Mouse (Mus musculus): ENCODE measurements around the gene Camk1d.
"Not testable (repeated sequence)": the region's sequence is repeated elsewhere in the genome, so short reads cannot be mapped to it uniquely, and the experiment has no call there.

Camk1d gene

DNA sequence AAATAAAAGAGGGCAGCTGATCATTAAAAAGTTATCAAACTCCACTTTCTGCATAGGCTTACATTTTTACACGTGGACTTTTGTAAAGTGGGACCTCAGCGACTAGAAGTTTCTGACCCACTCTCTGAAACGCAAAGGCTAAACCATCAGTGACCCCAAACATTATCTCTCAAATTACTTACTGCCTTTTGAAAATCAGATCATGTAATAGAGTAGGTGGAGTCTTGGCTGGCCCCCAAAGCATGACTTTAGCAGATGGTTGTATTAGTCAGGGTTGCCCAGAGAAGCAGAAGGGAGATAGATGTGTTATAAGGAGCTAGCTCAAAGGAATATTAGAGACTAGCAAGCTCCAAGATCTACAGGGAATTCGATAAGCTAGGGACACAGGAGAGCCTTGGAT, 103.8 kb downstream of the Camk1d start:
- peak in 1 of 2 experiments; percentile 59 for DNase-seq

DNA sequence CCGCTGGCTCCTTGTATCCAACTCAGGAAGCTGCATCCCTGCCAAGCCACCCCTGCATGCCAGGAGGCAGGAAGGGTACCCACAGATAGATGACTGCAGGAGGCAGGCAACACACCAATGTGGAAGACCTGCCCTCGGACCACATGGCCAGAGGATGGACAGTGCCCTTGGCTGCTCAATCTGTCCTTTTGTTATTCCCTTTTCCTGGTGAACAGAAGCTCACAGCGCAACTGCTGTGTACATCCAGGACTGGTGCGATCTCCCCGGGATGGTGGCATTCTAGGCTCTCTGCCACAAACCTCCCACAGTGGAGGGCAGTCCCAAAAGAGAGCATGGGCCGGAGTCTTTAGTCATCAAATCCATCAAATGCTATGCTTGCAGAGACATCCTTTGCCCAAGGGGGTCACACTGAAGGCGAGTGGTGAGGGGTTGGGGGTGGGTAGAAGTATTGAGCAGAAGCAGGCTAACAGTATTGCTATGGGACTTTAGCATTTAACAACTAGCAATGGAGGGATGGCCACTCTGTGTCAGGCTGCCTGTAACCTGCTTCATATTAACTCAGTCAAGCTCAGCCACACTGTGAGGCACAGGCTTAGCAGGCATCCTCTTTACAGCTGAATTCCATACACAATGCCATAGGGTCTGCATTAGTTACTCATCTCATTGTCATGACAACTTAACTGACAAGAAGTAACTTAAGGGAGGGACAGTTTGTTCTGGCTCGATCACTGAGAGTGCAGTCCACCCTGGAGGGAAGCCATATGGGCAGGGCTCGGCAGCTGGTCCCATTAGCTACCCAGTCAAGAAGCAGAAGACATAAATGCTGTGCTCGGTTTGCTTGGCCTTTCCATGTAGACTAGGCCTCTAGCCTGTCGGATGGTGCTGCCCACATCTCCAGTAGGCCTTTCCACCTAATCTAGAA, 106.1 kb downstream of the Camk1d start:
- peak; percentile 41 to 51 for DNase-seq

DNA sequence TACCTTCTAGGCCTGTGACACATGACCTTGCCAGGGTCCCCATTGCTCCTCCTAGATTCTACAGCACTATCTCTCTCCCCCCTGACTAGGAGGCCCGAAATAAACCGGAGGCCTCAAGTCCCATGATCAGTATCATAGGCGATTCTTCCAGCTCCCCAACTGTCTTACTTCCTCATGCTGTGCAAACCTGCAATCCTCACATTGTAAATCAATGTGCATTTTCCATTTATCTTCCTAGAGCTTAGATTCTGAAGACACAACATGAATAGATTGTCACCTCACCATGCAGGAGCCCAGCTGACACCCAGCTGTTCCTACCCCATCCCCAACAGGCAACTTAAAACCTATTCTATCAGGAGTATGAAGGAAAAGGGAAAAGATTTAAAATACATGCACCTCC, 108.5 kb downstream of the Camk1d start:
- DNase-seq, result no peak

DNA sequence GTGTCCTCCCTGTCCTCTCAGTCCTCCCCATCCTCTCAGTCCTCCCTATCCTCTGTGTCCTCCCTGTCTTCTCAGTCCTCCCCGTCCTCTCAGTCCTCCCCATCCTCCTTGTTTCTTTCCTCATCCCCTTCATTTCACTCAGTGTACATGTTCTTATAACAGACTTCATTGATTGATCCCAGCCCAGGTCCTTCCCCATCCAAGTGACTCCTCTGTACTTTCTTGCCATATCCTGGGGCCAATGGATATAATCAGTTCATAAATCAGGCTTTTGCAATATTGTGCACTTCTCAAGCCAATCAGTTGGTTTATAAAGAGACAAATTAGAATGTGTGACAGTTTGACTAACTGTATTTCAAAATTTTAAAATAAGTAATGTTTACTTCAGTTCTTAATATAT, 112.3 kb downstream of the Camk1d start:
- no peak for DNase-seq

DNA sequence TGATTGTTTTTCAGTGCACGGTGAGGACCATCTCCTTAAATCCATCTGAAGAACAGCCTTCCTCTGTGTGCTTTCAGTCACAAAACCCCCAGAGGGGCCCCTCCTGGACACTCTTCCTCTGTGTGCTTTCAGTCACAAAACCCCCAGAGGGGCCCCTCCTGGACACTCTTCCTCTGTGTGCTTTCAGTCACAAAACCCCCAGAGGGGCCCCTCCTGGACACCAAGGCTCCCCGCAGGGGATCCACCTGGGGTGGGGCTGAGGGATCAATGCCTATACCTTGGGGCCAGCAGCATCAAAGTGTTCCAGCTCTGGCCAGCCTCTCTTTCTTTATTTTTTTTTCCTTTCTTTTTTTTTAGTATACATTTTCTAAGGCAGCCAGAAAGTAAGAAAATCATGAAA, 113.1 kb downstream of the Camk1d start:
- not testable (repeated sequence) for DNase-seq

DNA sequence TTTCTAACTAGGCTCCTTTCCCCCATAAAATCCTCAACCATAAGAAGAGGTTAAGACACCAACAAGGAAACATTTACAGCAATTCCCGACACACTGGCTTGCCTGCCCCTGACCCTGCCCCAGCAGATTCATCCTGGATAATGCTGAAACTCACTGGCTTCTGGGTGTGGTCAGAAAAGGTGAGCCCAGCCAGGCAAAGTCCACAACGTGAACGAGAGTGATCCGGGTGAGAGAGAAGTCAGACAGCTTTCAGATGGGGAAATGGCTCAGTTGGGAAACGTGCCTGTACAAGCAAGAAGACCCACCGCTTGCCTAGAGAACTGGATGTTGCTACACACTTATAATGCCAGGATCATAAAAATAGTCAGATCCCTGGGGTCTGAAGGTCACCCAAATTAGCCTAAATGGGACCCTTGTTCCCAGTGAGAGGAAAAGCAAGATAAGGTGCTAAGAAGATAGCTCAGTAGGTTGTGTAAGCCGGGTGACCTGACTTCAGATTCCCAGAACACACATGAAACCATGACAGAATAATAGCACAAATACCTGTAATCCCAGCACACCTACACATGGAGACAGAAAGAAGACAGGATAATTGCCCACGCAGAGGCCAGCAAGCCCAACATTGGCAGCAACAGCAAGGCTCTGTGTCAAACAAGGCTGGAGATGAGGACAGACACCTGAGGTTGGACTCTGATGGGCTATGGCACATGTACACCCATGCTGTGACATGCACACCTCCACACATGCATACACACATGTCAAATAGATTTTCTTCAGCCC, 113.9 kb downstream of the Camk1d start:
- DNase-seq, result no peak

DNA sequence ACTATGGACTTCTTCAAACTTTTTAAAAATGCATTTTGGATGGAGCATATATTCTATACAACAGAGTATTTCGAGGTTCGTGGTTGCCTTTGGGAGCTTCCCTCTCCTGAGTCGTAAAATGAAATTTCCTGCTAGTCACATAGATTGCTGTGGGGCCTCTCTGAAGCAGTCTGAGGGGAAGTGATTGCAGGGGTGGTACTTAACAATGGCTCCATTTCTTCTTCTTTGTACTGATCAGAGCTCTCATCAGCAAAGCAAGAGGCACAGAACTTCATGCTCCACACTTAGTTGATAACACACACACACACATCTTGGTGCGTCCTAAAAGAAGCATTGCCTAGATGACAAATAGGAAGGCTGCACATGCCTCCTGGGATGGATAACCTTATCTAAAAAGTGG, 114.6 kb downstream of the Camk1d start:
- DNase-seq, result no peak

DNA sequence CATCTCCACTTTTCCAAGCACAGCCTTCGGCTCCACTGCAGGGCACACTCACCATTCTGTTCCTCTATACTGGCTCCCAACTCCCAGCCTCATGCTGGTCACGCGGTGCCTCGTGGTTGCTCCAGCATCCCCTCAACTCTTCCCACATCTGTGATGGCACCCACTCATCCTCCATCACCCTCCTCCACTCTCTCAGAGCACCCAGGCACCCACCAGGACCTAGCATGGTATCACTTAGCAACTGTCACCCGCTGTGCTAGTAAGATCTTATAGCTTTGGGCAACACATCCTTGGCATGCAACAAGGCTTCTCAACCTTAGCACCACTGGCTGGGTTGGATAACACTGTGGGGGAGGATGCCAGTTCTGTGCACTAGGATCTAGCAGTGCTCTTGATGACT, 115.8 kb downstream of the Camk1d start:
- DNase-seq, result no peak

DNA sequence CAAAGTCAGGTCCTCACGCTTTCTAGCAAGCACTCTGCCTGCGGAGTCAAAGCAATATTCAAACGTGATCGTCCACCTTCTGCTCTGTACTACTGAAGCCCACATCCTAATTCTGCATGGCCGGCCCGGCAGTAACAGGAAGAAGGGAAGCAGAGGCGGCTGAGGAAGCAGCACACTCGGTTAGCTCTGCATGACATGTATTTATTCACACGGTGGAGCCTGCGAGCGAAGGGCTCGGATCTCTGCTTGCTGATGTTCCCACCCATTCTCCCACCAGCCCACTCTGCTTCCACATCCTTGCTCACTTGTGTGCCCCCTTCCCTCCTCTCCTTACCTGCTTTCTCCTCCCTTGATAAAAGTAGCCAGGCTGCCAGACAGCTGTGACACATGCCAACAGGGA, 117.4 kb downstream of the Camk1d start:
- DNase-seq, result no peak

DNA sequence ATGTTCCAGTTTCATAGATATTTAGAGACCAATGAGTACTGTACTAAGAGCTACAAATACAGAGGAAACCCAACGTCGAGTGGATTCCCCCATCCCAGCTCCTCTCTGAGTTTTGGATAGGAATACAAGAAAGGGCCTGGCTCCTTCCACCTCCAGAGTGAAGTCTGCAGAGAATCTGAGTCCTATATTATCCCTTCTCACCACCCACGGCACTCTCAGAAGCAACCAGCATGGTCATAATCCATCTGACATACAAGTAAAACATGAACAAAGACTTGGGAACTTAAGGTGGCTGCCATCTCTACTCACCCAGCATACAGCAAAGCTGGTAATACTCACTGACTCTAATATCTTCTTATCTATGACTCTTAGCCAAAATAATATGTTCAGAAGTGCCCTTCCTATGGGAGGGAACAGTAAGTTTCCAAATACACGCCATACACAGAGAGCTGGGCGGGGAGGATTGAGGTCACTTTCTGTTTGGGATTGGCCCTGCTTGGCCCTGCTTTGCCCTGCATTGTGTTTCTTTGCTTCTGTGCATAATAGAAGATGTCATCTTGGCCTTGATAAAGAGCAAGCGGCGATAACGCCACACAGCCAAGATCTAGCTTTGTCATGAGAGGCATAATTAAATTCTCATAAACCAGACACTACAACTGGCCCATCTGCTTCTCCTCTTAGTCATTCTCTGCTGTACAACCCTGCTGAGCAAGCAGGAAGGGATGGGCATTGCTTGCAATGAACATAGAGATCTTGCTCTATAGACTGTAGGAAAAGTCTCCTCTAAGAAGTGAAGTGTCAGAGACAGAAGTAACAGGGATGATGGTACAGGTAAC, 118.7 kb downstream of the Camk1d start:
- no peak for DNase-seq

DNA sequence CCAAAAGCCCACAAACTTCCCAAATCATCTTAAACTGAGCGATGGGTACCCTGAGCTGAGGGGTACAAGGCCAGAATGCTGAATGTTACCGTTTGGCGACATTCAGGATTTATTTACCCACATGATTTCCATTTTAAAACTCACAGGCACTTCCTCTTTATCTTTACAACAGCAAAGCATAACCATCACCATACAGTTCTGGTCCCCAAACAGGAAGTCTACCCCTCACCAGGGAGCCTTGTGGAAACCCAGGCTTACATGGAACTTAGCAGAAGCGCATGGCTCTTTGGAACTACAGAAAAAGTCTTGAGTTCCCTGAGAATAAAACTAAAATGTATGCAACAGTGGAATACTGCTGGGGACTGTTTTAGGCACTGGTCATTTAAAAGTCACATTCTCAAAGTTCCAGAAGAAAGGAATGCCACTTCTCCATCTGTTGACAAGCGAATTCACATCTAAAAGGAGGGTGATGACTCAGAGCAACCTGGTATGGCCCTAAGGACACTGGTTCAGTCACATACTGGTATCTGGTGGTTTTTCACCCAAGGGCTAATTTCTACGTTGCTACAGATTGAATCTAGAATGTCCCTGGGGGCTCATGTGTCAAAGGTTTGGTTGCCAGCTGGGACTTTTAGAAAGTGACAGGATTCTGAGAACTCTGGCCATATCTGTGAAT, 121.7 kb downstream of the Camk1d start:
- DNase-seq, result no peak

DNA sequence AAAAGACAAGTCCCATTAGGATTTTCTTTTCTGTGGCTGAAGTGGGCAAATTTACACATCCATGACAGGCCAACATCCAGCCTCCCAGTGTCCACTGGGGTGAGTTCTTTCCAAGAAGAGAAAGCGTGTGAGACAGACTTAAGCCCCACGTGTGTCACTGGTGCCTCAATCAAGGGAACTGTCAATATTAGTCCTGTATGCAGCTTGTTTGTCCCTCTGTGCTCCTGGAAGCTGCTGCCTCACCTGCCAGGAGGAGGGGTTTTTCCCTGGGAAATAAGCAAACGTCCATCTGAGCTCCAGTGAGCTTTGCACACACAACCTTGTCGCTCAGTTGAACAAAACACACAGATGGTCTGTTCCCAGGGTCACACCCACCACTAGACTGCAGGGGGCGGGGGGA, 124.2 kb downstream of the Camk1d start:
- no peak for DNase-seq

DNA sequence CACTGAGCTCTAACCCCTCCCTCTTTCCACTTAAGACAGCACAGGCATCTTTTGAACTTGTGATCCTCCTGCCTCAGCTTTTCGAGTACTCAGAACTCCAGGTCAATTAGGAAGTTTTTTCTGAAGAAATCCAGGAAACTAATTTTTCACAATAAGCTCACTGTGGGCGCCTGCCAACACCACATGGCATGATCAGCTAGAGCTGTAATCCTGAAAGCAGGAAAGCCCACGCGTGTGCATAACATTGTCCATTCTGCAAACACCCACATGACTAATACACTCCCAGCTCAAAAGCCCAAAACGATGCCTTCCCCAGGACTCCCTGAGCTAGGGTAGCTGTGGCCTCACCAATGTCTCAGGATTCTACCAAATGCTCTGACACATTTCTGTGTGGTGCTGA, 125.2 kb downstream of the Camk1d start:
- DNase-seq, result no peak

DNA sequence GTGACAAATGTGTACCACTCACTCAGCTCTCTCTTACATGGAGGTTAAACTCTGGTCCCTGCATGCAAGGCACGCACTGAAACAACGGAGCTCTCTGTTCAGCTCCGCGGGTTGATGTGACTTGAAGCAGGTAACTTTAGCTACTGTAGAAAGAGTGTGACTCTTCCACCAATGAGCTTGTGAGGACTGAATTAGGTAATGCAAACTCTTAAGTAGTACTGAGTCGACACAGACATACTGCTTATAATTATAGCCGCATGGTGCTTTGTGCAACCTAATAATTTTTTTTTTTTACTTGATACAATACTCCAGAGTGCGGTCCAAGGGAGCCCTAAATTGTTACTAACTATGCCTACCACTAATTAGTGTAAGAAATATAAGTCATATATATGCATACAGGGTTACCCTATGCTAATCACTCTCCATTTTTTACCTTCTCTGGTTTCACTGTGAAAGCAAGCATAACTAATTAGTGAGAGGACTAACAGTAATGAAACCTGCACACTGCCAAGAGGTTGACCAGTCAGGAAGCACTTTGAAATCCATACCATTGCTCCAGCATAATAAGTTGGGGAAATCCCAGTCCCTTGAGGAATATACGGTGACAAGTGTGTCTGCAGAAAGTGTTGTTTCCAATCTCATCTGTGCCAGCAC, 125.9 kb downstream of the Camk1d start:
- no peak for DNase-seq

DNA sequence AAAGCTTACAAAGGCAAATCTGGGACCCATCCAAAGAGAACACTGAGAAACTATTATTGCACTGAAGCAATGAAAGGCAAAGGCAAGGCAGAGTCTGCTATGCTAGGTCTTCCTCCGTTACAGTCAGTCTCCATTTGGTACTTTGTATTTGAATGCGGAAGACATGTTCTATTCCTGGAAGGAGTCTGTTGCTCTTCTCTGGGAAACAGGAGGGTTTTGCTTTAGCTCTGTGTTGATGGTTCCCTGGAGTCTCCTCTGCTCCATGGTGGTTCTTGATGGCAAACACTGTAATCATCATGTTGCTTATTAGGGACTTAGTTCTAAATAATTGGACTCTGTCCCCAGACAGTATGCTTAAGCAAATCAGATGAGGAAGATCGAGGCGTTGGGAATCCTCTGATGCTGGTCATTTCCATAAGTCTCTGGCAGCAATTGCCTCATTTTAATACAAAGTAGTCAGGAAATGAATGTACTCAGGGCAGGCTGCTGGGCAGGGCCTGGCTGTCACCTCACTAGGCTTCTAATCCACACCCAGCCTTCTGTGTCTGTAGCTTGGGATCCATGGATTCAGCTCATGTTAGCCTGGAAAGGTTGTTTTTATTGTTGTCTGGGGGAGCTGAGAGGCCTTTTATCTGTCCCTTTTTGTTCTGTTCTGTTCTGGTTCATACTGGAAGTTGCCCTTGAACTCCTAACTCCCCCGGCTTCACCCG, 129.8 kb downstream of the Camk1d start:
- DNase-seq, result no peak

DNA sequence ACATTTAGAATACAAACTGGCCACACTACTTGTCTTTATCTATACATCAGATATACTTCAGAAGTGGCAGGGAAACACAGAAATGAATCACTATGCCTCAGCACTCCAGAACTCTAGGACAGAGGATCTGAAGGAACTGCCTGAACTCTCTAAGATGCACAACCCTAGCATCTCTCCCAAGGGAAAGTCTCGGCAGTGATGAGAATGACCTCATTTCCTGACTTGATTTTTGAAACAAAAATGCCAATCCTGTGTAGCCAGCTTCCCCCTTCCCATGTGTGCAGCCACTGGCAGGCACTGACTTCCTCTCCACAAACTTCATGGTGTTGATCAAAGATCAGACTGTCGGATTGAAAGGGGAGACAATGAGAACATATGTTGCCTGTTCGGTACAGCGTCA, 134.9 kb downstream of the Camk1d start:
- DNase-seq, result no peak

DNA sequence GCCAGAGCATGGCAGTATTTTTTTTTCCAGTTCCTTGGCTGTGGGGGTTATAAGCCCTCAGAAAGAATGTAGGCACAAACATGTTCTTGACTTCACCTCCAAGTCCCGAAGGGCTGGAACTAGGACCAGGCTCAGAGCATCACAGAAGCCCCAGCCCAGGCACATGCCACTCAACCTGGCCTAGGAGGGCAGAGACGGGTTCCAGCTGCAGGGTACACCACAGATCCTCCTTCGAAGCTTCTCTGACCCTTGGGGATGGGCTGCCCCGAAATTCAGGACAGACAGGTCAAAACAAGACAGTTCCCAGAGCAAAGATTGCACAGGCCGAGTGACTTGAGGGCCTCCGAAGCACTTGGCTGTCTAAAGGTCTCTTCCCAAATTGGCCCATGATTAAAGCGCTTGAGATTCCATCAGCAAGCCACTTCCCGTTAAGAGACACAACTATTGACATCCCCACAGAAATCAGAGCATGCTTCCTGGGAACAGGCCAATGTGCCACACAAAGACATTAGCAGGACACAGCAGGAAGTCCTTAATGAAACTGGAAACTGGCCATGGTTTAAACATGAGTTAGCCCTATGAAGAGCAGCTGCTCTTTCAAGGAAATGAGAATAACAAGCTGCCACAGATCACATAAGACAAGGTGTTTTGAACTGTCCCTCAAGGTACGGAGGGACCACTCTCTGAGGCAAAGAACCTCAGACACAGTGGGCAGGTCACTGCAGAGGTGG, 136.8 kb downstream of the Camk1d start:
- DNase-seq, result peak; percentile 37 to 60

DNA sequence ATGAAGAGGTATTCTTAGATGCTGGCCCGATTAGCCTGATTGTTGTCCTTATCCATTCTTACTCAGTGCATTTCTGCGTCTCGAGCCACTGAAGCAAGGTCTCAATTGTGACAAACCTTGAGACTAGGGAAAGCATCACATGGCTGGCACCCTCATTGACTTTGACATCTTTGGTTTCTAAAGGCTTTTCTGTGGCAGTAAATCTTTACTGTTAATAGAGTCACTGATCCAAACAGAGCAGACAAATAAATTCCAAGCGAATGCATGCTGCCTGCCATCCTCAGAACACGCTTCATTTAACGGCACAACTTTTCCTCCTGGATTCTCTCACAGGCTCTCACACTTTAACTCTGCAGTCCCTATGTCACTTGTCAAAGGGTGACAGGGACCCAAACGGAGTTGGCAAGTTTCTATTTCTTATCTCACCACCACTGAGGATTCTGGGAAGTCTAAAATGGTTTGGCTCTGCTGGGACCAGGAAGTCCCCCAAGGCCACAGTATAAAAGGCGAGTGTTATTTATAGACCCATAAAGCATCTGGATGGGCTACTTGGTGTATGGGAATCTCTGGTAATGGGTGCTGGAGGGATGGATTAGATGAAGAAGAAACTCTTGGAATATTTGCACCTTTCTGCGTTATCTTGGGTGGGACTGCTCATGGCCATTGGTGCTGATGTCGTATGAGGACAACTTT, 141.9 kb downstream of the Camk1d start:
- DNase-seq, result no peak

DNA sequence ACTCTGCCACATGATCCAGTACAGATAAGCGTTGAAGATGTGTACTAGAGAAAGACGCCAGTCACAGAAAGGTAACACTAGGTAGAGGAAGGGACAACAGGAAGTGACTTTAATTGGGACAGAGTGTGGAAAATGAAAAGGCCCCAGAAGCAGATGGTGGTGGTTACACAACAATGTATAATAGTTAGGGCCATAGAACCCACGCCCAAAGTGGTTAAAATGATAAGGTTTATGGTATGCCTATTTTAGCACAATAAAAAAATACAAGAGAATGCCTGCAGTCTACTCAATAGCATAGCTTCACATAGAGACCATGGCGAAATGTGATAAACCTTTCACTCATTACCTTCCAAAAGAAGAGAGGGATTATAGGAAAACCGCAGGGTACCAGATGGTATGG, 147.7 kb downstream of the Camk1d start:
- no peak for DNase-seq

DNA sequence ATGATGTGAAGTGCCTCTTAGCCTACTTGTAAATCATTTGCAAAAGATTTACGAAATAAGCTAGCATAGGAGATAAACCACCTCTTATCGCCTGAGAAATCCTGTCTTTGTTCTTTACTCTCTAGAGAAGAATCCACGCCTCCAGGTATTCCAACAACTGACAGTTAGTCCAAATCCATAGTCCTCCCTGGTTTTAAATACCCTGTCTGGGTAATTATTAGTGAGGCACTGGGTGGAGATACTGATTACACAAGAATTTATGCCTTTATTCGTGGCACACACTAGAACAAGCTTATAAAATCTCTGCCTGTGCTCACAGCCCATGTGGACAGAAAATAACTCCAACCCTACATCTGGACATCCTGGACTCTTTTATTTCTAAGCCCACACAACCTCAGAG, 150.6 kb downstream of the Camk1d start:
- no peak for DNase-seq

Measured in cerebellum, postnatal 25 days (tissue).